Mouse (Mus musculus) urinary bladder, postnatal 25 days (tissue): ENCODE results near the gene Umodl1.

Experiments
- DNase-seq: peaks from one replicate; pipeline ENCODE4 v3.0.0; 2022; ENCODE audit warnings: low spot score

The Umodl1 gene

DNA sequence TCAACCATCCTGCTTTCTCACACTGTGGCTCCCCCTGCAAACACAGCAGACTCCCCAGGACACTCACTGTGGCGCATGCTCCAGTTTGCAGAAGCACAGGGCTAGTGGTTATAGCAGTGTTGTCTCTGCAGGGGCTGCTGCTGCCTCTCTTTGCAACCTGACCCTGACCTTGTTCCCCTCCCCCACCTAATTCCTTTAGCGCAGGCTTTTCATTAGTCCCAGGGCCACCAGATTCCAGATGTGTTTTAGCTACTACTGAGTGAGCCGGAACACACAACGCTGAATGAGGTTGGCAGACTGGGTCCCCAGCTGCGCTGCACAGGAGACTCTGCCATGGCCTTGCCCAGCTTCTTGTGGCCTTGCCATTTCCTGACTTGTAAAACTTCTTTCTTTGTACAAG lies 46.5 kb downstream of the Umodl1 start:
- no peak for DNase-seq

DNA sequence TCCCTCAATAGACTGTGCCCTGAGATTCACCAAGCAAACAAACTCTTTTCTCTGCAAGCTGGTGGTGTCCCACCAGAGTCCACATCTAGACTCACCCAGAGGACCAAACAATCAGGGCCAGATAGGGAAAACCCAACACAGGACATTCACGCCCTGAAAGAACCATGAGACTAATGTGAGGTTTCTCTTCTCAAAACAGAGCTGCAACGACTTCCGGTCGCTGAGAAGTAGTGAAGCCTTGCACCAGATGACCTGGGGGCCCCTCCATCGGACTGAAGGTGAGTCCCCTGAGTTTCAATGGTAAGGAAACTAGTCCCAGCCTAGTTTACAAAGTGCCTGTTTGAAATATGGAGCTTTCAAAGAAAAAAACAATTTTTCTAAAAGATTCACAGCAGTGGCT lies 48.2 kb downstream of the Umodl1 start:
- no peak for DNase-seq

DNA sequence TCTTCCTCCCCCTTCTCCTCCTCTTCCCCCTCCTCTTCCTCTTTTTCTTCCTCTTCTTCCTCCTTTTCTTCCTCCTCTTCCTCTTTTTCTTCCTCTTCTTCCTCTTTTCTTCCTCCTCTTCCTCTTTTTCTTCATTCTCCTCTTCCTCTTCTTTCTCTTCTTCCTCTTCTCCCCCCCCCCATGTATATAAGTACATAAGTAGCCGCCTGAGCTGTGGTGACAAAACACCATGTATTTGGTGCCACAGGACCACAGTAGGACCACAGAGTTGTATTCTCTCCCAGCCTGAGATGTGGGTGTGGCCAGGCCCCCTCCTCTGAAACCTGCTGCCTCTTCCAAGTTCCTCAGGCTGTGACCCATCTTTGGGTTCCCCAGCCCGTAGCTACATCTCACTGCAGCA lies 50.8 kb downstream of the Umodl1 start:
- DNase-seq: no peak

DNA sequence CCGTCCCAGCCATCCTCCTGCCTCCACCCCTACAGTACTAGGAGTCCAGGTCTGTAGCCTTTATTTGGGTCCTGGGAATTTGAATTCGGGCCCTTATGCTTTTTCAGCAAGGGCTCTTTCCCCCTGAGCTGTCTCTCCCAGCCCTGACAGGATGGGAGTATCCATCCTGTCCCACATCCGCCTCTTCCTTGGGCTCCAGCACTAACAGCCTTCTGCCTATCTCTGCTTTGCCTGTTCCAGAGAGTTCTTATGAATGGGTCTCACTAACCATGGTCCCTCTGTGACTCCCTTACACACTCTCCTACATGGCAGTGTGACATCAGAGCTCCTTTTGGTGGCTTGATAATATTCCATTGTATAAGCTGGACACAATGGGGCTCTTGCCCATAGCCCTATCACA lies 52.9 kb downstream of the Umodl1 start:
- no peak for DNase-seq

DNA sequence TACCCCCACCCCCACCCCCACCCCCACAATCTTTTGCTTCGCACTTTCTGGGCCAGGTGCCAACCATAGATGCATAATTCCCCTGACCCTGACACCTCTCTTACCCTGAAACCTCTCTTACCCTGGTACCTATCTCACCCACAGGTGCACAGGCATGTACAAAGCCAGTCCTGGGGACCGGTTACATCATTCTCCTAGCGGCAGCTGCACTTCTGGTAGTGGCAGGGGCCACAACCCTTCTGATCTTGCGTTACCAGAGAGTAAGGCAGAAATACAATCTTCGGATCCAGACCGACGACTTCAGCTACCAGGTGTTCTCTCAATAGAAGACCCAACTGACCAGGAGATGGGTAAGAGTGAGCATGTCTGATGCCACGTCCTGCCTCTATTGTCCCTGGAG lies 54.0 kb downstream of the Umodl1 start:
- DNase-seq: no peak

DNA sequence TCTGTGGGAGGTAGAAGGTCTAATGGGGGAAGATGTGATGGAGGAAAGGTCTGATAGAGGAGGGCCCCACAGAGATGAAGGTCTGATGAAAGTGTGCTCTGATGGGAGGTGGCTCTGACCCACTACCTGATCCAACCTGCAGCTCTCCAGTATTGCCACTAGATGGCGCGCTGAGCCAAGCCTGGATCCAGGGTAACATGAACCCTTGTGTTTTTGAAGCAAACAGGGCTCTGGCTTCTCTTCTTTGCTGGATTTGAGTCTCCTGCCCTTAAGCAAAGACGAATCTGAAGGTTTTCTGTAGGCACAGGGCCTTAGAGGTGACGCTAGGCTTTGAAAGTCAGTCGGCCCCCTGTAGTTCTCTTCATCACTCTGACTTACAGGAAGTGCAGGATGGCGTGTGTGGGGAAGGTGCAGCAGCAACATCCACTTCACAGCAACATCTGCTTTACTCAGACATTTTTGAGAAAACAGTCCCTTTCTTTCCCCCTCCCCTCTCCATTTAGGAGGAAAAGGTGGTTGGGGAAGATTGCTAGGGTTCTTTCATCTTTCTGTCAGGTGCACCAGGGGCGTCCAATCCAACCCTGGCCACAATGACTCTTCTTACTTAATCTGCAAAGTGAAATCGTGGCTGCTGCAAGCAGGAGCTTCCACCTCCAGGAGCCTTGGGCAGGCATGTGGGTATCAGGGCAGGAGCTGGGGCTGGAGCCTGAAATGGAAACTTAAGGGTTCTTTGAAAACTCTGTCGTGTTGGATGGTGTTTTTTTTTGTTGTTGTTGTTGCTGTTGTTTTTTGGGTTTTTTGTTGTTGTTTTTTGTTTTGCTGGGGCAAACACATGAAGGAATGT lies 57.3 kb downstream of the Umodl1 start:
- DNase-seq: peak; percentile 49

DNA sequence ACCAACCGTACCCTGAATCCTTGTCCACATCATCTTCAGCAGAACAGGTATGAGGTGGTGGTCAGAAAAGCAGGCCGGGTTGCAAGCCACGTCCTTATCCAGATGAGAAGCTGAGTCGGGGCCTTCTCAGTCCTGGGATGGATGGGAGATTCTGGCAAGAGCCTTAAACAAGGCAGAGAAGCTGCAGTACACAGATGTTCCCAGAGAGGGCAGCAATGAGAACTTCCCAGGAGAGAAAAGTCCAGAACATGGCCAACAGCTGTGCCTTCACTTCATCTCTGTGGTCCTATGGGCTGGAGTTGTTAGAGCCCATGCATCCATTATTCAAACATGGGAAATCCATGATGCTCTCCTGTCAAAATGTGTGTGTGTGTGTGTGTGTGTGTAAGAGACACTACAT lies 63.8 kb downstream of the Umodl1 start:
- peak; percentile 41 for DNase-seq

DNA sequence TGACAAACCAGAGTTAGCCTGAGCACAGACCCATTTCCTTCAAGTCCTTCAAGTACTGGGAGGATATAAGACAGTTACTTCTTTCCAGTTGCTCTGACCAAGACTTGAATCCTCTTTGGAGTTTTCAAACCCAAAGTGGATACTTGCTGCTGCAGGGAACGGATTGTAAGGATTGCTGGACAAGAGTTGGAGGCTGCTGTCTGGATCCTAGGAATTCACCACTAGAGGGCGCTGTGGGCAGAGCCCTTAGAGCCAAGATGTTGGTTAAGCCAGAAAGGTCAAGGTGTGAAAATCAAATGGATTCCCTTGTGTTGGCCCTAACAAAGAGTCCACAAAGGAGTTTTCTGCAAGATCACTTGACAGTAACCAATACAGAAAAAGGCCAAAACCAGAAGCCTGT lies 65.1 kb downstream of the Umodl1 start:
- DNase-seq: peak; percentile 62

DNA sequence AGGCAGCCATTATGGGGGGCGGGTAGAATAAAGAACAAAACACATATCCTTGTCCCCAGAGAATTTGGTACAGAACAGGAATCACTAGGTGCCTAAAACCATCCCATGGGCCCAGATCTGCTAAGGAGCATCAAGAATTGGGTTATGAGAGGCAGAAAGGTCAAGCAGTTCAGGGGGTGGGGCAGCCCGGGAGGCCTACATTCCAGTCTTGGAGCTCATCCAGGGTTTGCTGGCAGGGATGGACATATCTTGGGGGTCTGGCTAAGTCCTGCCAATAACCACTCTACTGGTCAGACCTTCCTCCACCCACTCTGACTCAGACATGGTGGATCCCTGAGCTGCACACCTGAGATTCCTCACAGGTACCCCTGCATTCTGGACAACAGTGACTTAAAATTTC lies 65.6 kb downstream of the Umodl1 start:
- DNase-seq: no peak

DNA sequence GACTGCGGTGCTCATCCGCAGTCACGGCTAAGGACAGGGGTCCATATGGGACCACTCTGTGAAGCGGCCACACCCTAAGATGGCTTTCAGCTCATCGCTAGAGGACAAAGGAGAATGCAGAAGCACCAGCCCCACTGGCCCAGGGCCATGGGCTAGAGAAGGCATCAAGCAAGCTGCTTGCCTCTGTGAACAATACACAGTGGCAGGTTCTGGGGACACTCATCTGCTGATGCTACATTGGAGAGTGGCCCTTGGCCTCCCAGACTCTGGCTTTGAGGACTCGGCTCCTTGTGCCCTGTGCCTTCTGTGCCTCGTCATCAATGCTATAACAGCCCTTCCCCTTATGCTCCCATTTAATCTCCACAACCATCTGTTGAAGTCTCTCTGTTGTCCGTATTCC lies 66.8 kb downstream of the Umodl1 start:
- DNase-seq: no peak

DNA sequence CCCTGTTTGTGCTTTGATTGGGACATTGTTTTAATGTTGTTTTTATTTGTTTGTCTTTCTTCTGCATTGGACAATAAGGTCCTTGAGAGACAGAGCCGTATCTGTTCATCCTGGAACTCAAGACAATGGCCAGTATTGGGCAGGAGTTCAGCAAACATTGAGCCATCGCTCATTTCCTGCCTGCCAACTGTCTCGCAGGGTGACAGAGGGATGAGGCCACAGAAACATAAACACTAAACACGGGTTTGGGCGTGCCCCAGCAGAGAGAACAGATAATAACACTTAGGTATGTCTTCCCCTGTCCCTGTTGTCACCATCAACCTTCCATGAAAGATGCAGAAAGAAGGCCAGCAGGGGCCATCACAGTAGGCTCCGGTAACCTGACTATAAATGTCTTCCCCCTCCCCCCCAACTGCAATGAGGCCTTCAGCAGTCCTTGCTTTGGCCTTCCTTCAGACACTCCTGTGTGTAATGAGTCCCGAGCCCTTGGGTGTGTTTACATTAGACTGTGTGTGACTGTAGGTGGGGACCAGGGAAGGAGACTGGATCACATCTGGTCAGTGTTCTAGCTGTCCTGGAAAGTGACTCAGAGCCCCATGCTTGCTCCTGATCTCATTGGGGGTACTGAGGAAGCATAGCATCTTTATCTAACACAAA lies 69.8 kb downstream of the Umodl1 start:
- no peak for DNase-seq

DNA sequence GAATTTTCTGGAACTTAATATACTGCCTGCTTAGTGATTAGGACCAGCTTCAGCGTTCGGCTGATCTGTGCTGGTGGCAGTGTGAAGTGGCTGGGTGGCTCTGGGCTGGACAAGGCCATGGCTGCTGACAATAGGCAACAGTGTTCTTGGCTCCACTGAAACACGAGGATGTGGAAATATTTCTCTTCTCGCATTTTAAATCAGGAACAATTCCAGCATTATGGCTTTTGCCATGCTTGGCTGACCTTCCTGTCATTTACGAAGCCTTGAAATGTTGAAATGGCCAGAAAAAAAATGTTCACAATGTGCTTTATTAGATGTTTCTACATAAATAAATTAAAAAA lies 70.3 kb downstream of the Umodl1 start:
- DNase-seq: no peak

DNA sequence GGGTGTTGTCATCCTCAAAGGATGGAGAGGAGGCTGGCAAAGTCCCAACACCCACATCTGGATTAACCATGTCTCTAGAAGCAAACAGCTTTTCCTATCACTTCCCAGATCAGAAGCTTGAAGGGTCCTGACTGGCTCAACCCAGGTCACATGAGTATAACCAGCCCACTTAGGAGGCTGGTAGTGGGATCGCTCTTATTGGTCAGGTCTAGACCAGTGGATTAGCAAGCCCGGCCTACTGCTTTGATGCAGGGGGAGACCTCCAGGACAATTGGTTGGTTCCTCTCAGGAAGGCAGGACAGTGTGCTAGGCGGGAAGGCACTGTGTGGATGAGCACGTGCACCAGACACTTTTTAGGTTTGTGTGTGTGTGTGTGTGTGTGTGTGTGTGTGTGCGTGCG lies 72.5 kb downstream of the Umodl1 start:
- no peak for DNase-seq

DNA sequence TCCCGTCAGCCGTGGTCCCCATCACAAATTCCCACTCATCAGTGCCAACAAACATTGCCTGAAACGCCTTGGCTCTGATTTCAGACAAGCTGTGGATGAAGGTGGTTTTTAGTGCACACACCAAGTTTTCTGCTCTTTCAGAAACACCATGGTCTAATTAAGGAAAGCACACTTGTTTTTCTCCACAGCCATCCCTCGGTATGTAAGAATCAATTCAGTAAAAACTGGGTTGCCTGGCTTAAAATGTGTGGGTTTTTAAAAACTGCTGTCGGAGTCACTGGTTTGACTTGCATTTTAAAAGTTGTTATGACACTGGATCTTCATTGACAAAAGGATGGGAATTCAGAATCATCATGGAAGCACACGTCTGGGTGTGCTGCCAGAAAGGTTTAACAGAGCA lies 73.3 kb downstream of the Umodl1 start:
- DNase-seq: no peak

DNA sequence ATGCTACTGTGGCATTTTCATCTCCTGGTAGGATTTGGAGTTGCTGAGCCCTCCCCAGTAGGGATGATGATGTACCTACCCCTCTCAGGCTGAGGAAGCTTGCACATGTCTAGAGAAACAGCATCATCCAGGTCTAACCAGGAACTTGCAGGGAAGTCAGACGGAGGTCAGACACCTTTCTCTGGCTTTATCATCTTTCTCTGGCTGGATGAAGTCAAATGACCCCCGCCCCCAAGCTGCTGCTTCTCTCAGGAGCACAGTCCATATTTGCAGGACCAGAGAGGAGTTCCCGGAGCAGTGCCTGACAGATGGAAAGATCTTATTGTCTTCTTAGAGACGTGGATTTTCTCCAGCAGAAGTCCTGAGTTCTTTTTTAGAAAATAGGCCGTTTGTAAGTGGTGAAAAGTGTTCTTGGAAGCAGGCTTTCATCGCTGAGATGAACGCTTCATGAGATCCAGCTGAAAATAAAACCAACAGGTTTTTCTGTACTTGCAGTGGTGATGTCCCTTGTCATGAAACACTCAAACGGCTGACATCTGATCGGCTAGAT lies 74.5 kb downstream of the Umodl1 start:
- no peak for DNase-seq

DNA sequence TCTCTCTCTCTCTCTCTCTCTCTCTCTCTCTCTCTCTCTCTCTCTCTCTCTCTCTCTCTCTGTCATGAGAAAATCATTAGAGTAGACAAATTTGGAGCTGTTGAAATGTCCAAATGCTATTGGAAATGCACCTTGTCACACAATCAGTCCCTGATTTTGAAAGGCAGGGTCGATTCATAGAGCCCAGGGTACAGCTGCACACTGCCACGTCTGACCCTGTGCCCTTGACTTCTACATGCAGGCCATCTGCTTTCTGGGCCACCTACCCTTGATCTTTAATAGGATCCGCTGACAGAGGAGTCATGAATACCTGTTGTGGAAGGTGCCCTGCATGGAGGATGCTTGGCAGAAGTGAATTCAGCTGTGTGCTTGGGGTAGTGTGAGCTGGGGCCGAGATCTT lies 75.0 kb downstream of the Umodl1 start:
- DNase-seq: no peak

DNA sequence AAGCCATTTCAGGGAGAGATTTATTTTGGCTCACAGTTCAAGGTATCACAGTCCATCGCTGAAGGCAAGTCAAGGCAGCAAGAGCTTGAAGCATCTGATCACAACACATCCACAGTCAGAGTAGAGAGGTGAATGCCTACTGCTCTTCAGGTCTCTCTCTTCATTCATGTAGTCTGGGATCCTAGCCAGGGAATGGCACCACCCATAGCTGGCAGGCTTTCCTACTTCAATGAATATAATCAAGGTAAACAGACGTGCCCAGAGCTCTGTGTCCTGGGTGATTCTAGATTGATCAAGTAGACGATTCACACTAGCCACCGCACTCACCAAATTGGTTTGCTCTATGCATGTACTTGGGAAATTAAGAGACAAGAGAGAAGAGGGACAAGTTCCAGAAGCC lies 77.9 kb downstream of the Umodl1 start:
- DNase-seq: no peak

DNA sequence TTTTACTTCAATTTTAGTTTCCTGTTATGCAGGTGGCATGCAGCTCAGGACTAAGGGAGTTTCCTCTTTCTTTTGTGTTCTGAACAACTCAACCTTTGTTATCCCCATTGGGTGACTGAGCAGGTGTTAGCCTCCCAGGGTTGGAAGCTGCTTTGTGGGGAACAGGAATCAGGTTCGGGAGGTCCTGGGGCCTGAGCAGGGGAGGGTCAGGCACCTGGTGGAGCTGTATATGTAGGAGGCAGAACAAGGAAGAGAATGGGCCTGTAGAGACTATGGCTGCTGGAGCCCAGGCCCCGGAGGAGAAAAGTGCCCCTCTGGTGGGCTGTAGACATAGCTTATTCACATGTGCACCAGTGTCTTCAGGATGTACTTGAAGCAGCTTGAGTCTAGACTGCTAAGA lies 78.8 kb downstream of the Umodl1 start:
- DNase-seq: no peak

DNA sequence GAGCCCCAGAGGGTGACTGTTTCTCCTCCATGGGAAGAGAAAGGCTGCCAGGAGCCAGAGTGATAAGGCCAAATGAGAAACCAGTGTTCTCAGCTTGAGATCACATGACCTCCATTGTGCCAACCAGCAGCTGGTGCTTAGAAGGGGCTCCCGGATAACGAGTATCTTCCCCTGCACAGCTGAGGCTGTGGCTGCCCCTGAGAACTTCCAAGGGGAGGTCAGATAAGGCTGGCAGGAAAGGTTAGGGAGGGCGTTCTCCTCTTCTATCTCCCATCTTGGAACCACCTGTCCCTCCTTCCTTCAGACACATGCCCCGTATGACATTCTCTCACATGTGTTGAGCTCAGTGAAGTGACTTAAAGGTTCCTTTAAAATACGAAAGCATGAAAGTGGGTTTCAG lies 79.7 kb downstream of the Umodl1 start:
- no peak for DNase-seq

DNA sequence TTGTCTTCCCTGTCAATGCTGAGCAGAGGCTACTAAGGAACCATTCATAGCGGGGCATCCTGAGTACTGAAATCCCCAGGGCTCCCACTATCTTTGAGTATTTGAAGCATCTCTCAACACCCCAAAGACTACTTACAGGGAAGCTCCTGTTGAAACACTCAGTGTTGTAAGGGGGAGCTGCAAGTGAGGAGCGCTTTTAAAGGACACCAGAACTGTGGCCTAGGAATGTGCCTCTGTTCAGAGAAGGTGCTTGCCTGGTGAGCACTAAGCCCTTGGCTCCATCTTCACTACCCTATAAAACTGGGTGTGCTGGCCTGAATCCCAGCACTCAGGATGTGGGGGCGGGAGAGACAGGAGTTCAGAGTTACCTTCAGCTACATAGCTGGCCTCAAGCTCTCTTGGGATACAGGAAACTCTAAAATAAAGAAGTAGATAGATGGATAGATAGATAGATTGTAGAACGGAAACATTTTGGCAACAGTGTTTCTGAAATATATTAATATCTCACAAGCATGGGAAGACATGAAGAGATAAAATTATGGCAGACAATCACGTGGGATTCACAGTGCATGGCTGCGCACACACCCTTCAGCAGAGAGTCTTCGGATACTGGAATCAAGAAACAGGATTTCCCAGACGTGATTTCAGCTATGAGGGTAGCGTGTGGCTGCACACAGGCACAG lies 80.4 kb downstream of the Umodl1 start:
- no peak for DNase-seq

DNA sequence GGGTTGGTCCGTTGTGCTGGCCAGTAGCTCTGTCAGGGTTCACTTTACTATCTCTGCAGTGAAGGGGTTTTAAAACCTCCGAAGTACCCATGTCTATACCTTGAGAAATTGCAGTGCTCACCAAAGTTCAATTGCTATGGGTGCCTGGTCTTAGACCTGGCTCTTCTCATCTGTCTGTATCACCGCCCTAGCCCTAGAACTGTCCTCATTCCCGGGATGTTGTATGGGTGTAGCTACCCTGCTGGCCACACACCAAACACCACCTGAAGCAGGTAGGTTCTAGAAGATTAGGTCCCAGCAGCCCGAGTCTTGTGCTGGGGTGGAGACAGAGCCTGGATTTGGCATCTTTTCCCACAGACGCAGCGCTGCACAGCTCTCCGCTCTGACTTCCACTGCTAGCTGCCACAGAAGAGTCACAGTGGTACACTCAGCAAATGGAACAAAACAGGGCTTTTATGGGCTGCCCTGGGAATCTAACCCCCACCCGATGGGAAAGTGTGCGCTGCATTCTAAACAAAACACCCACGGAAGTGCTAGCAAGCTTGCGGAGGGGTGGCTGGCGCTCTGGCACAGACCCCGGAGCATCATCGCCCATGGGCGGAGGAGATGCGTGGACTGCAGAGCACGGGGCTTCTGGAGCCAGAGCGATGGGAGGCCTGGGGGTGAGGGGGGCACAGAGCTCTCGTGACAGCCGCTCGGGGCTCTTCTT lies 81.9 kb downstream of the Umodl1 start:
- no peak for DNase-seq

DNA sequence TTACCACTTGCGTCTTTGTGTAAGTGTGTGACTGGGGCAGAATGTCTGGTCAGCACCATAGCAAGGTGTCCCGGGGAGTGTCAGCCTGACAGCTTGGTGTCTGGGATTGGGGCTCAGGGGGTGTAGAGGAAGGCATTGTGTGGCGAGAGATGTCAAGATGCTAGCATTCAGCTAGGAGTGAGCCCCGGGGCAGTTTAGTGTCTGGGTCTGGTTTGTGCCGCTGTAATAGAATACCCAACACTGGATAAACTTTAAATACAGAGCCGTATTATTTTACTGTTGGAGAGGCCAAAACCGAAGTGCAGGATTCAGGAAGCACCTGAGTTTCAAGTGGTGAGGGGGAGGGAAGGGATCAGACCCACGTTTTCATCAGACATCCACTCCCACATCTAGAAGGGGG lies 82.9 kb downstream of the Umodl1 start:
- no peak for DNase-seq
